In genomic region chrX:49309496-49309895, GRCm38 (mm10) we compare ENCODE assay signal across 9 mouse cellular contexts. TPM values are rescaled to one million over a fixed set of nuclear protein-coding genes. Genes with fewer than 3 reads are reported as not detected.
A peak's percentile ranks its signal among the peaks of the same experiment; 100 is the strongest.
DNase-seq lines count a peak whose midpoint lies in the region; ATAC-seq lines count a peak whose summit lies in the region.
"Had no signal": no experiment of that assay in that cellular context is flagged by ENCODE, and none has a peak within 500 bp of the region (broad histone marks: within the 10 kb centered on the region; RNA-seq: fewer than 3 reads in every experiment).

No protein-coding gene starts in this region.

- no peaks in the 10 kb centered on the region for H3K9me3 ChIP-seq in kidney, embryonic 14.5 days (ENCODE audit: control insufficient read depth, low read length)
- no peaks in the 10 kb centered on the region for H3K9me3 ChIP-seq in limb, embryonic 10.5 days (replicated peaks)
- H3K9me3 ChIP-seq: embryonic facial prominence, embryonic 12.5 days had no signal

- no peaks in the 10 kb centered on the region for H3K36me3 ChIP-seq in kidney, embryonic 14.5 days (ENCODE audit: control insufficient read depth, insufficient read depth, low read length)
- H3K36me3 ChIP-seq in limb, embryonic 10.5 days = no peaks in the 10 kb centered on the region
- H3K36me3 ChIP-seq: embryonic facial prominence, embryonic 12.5 days had no signal

- no peak overlapping the region for H3K9ac ChIP-seq in kidney, embryonic 14.5 days (ENCODE audit: low read depth, low read length)
- H3K9ac ChIP-seq: embryonic facial prominence, embryonic 12.5 days had no signal

- no peak for ATAC-seq in kidney, embryonic 14.5 days (ENCODE audit: low FRiP score, low TSS enrichment)

- no peak overlapping the region for H3K27ac ChIP-seq in kidney, embryonic 14.5 days (ENCODE audit: low read depth, low read length)
- H3K27ac ChIP-seq in limb, embryonic 10.5 days = no peak overlapping the region
- H3K27ac ChIP-seq: embryonic facial prominence, embryonic 12.5 days had no signal

- peak; percentile 17 for DNase-seq in adrenal gland, postnatal 10 days
- no peak for DNase-seq in adrenal gland, postnatal 4 days (ENCODE audit: low spot score in 2 of 2)
- peak; percentile 28 for DNase-seq in kidney, postnatal 10 days
- DNase-seq in ES-CJ7 (ENCODE audit: low read depth, low spot score) = peak; percentile 38
- peak; percentile 39 for DNase-seq in limb, embryonic 10.5 days (ENCODE audit: low spot score)
- no peak for DNase-seq in frontal cortex, postnatal 14 days (ENCODE audit: low spot score in 2 of 2)
- no peak for DNase-seq in urinary bladder, postnatal 4 days (ENCODE audit: low spot score in 2 of 2)

- no peaks in the 10 kb centered on the region for H3K4me1 ChIP-seq in kidney, embryonic 14.5 days (ENCODE audit: control insufficient read depth, insufficient read depth, low read length)
- no peaks in the 10 kb centered on the region for H3K4me1 ChIP-seq in limb, embryonic 10.5 days
- H3K4me1 ChIP-seq: embryonic facial prominence, embryonic 12.5 days had no signal

- H3K4me3 ChIP-seq in kidney, embryonic 14.5 days (ENCODE audit: low read length) = no peak overlapping the region
- no peak overlapping the region for H3K4me3 ChIP-seq in limb, embryonic 10.5 days
- H3K4me3 ChIP-seq: embryonic facial prominence, embryonic 12.5 days had no signal

- WGBS in kidney, embryonic 14.5 days = 45% methylated on average over 1 of the region's 1 CpGs
- 68% methylated on average over 1 of the region's 1 CpGs for WGBS in limb, embryonic 10.5 days

- no peak overlapping the region for H3K4me2 ChIP-seq in kidney, embryonic 14.5 days (replicated peaks; ENCODE audit: low read depth, low read length)
- H3K4me2 ChIP-seq: embryonic facial prominence, embryonic 12.5 days had no signal

- no peaks in the 10 kb centered on the region for H3K27me3 ChIP-seq in kidney, embryonic 14.5 days (ENCODE audit: control insufficient read depth, insufficient read depth, low read length)
- no peaks in the 10 kb centered on the region for H3K27me3 ChIP-seq in limb, embryonic 10.5 days (ENCODE audit: low read depth, poor library complexity, severe bottlenecking)
- H3K27me3 ChIP-seq: embryonic facial prominence, embryonic 12.5 days had no signal

RNA-seq across cellular contexts. Expression of gene Enox2, which starts 21.4 kb away (rescaled TPM):
- 10 to 100 TPM; 15.1 to 20.3 TPM for total RNA-seq in adrenal gland, postnatal 10 days (2021)
- 10 to 100 TPM; 20.2 to 21.5 TPM for total RNA-seq in adrenal gland, postnatal 4 days (2021)
- 6.6 and 8.2 TPM in 2 replicates for polyA plus RNA-seq in kidney, embryonic 14.5 days (2014; fragmentation: Nextera tagmentation; extraction: Ambion mirVana)
- polyA plus RNA-seq in limb, embryonic 10.5 days (2016; fragmentation: Nextera tagmentation; extraction: Ambion mirVana) = 5.2 and 5.9 TPM in 2 replicates

Comparison
In these comparisons a context has a peak if more than half of its experiments do, and no peak if none do; other contexts are left out.
1. DNase-seq: peak in adrenal gland, postnatal 10 days (single experiment), kidney, postnatal 10 days (single experiment), ES-CJ7 (single experiment) and limb, embryonic 10.5 days (single experiment); none in adrenal gland, postnatal 4 days (0 of 2), frontal cortex, postnatal 14 days (0 of 2) and urinary bladder, postnatal 4 days (0 of 2).